Mouse (Mus musculus) liver, embryonic 13.5 days (tissue): Measurements from ENCODE around the gene Magi2. TPM values are rescaled to one million over a fixed set of nuclear protein-coding genes. Genes with fewer than 3 reads are reported as not detected.

ENCODE experiments used
- ATAC-seq: fragments of 200-750 bp; cut with Nextera tagmentation; 2 replicates; pipeline ENCODE4 v1.8.0; 2017; ENCODE audit warnings: low read depth, mild to moderate bottlenecking, moderate number of reproducible peaks, moderate library complexity
- DNase-seq: peaks from one replicate; pipeline ENCODE4 v3.0.0; 2022
- H3K27ac ChIP-seq: fragments of 300-500 bp; sonication (generic); 2 replicates; pipeline ENCODE4 v1.5.1; 2015; ENCODE audit warnings: moderate library complexity, mild to moderate bottlenecking, inconsistent platforms
- H3K27me3 ChIP-seq: fragments of 300-500 bp; sonication (generic); 2 replicates; pipeline ENCODE4 v1.6.1; 2015; ENCODE audit warnings: mild to moderate bottlenecking, inconsistent platforms
- H3K36me3 ChIP-seq: fragments of 300-500 bp; sonication (generic); 2 replicates; pipeline ENCODE4 v1.6.1; 2015; ENCODE audit warnings: mild to moderate bottlenecking, inconsistent platforms
- H3K4me1 ChIP-seq: fragments of 300-500 bp; sonication (generic); replicated peaks from 2 replicates; pipeline ENCODE4 v1.6.1; 2015; ENCODE audit warnings: inconsistent platforms
- H3K4me2 ChIP-seq: fragments of 300-500 bp; sonication (generic); 2 replicates; pipeline ENCODE4 v1.6.1; 2015; ENCODE audit warnings: inconsistent platforms, mild to moderate bottlenecking, moderate library complexity
- H3K4me3 ChIP-seq: fragments of 300-500 bp; sonication (generic); replicated peaks from 2 replicates; pipeline ENCODE4 v1.5.1; 2015; ENCODE audit warnings: mild to moderate bottlenecking, inconsistent platforms
- H3K9ac ChIP-seq: fragments of 300-500 bp; sonication (generic); 2 replicates; pipeline ENCODE4 v1.6.1; 2015; ENCODE audit warnings: mild to moderate bottlenecking, inconsistent platforms
- H3K9me3 ChIP-seq: fragments of 300-500 bp; sonication (generic); replicated peaks from 2 replicates; pipeline ENCODE4 v1.6.1; 2016; ENCODE audit warnings: inconsistent platforms
- WGBS: fragments of 180-500 bp; shearing (Covaris S2); methylation state at CpG from one replicate; pipeline ENCODE4 v1.1.7; 2015; ENCODE audit not compliant: insufficient replicate concordance; 5-methylcytosine and 5-hydroxymethylcytosine counted together
- polyA plus RNA-seq: library from polyadenylated mRNA; unstranded; fragments of >200 nt; fragmentation: Nextera tagmentation; extraction: Ambion mirVana; gene quantifications from 2 replicates; pipeline ENCODE4 v1.2.1, GENCODE M21; 2015

Gene Magi2
- polyA plus RNA-seq, 1 experiment from 2014 or later: 0.28 TPM

DNA sequence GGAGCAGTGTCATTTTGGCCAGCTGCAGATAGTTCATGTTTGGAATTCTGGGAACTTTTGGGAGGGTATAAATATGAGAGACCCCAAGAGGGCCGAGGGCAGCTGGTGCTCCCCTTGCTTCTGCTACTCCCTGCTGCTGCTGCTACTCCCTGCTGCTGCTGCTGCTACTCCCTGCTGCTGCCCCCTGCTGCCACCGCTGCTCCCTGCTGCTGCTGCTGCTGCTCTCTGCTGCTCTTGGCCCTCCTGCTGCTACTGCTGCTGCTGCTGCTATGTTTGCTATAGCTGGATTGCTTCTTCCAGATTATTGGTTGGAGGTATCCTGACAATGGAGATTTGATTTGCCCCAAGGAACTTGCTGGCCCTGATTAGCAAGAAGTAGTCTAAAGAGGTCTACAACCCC, 1512.0 kb downstream of the Magi2 start:
- no peaks in the 10 kb centered on the region for H3K9me3 ChIP-seq
- no peak for ATAC-seq

DNA sequence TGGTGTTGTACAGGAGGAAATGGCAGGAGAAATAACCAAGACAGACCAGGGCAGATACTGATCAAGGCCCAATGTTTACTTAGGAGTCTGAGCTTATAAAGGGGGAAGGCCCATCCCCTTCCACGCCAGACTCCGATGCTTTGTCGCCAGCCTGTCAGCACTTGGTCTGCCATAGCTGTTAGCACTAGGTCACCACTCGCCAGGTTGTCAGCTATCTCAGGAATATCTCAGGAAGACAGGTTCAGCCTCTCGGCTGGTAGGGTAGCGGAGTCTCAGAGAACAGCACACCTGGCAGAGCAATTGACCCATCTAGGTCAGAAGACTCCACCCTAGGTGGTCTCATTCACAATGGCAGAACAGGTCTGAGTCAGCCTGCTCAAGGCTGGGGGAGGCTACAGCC, 1514.4 kb downstream of the Magi2 start:
- no peaks in the 10 kb centered on the region for H3K36me3 ChIP-seq
- no peak overlapping the region for H3K4me3 ChIP-seq
- H3K27me3 ChIP-seq: no peaks in the 10 kb centered on the region
- ATAC-seq: no peak
- no peak overlapping the region for H3K27ac ChIP-seq
- no peak for DNase-seq
- H3K4me2 ChIP-seq: no peak overlapping the region
- no peaks in the 10 kb centered on the region for H3K4me1 ChIP-seq
- H3K9me3 ChIP-seq: no peaks in the 10 kb centered on the region
- H3K9ac ChIP-seq: no peak overlapping the region
- 72% methylated on average over 6 of the region's 6 CpGs for WGBS

More for the DNA sequence above, 1512.0 kb downstream of the Magi2 start:
- no peak for DNase-seq
- 16% methylated on average over 2 of the region's 2 CpGs for WGBS
- Histone ChIP-seq H3K36me3 (no peaks in the 10 kb centered on the region), H3K4me3 (no peak overlapping the region), H3K9ac (no peak overlapping the region), H3K4me1 (no peaks in the 10 kb centered on the region), H3K27me3 (no peaks in the 10 kb centered on the region), H3K27ac (no peak overlapping the region), H3K4me2 (no peak overlapping the region)

DNA sequence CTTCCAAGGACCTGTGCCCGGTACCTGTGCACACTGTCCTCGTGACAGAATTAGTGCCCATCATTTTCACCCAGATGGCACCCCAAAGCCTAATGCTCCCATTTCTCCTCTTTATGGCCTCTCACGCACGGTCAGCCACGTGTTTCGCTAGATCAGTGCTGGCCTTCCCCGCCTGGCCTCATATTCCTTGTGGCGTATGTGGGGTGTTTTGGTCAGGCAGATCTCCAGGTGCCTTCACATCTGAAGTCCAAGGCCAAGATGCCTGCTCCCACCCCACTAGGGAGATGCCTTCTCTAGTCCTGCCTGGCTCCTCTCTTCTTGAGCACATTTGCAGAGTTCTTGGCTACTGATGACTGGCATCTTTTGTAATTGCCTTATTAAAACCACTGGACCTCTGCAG, 1515.1 kb downstream of the Magi2 start:
- no peaks in the 10 kb centered on the region for H3K4me1 ChIP-seq
- no peak overlapping the region for H3K9ac ChIP-seq
- no peaks in the 10 kb centered on the region for H3K27me3 ChIP-seq
- H3K4me3 ChIP-seq: no peak overlapping the region
- ATAC-seq (no peak), DNase-seq (no peak)
- no peak overlapping the region for H3K27ac ChIP-seq
- no peaks in the 10 kb centered on the region for H3K36me3 ChIP-seq
- no peak overlapping the region for H3K4me2 ChIP-seq
- 83% methylated on average over 8 of the region's 8 CpGs for WGBS
- no peaks in the 10 kb centered on the region for H3K9me3 ChIP-seq

DNA sequence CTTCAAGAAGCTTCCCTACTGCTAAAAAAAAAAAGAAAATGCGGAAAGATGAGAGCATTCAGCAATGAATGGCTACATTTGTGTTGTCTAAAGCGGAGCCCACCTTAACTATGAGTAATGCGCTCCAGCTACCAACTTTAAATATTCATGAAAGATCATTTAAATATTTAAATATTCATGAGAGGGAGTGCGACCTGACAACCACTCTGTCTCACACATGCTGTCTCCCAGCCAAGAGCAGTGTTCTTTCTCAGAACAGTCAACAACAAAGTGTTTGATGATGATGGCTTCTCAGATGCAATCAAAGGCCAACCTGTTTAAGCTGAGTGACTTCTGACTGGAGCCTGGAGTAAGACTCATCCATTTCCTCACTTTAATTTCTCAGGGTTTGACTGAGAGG, 1521.3 kb downstream of the Magi2 start:
- H3K36me3 ChIP-seq: no peaks in the 10 kb centered on the region
- H3K27me3 ChIP-seq: no peaks in the 10 kb centered on the region
- H3K9me3 ChIP-seq: no peaks in the 10 kb centered on the region
- 75% methylated on average over 4 of the region's 4 CpGs for whole genome bisulfite sequencing
- H3K4me2 ChIP-seq: no peak overlapping the region
- H3K9ac ChIP-seq: no peak overlapping the region
- no peak for ATAC-seq
- no peaks in the 10 kb centered on the region for H3K4me1 ChIP-seq
- no peak overlapping the region for H3K27ac ChIP-seq
- DNase-seq: no peak
- no peak overlapping the region for H3K4me3 ChIP-seq

DNA sequence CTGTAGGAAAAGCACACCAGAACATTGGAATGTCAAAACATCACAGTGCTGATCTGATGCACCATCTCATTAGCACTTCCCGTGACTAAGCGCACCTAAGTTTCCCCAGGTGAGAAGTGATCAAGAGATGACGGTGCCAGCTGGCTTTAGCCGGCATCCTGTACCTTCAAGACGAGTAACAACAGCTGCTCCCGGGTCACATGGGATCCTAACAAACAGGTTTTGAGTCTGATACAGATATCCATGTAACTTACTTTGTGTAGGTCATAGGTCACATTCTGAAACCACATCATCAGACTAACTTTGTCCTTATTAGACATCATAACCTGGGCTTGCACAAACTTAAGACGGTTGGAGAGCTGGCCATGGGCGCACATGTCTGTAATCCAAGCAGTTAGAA, 1522.0 kb downstream of the Magi2 start:
- no peaks in the 10 kb centered on the region for H3K9me3 ChIP-seq
- ATAC-seq: no peak
- H3K9ac ChIP-seq: no peak overlapping the region
- H3K4me1 ChIP-seq: no peaks in the 10 kb centered on the region
- DNase-seq: no peak
- H3K4me2 ChIP-seq: no peak overlapping the region
- H3K36me3 ChIP-seq: no peaks in the 10 kb centered on the region
- no peak overlapping the region for H3K4me3 ChIP-seq
- WGBS: 79% methylated on average over 8 of the region's 8 CpGs
- H3K27ac ChIP-seq: no peak overlapping the region
- H3K27me3 ChIP-seq: no peaks in the 10 kb centered on the region

DNA sequence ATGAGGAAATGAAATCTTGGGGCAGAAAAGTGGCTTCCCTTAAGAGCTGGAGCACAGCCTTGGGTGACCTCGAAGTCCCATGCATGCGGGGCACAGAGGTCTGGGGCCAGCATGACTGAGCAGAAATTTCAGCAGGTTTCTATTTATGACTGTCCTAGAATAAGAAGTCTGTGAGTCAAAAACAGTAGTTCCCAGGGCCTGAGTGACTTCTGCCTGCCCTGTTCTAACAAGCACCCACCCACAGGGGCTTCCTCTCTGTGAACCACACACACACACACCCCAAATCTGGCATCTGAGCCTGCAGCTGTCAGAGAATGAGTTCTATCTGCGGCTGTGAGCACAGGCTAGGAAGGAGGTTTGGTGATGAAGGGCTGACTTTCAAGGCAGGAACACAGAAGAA, 1522.7 kb downstream of the Magi2 start:
- no peaks in the 10 kb centered on the region for H3K27me3 ChIP-seq
- ATAC-seq: no peak
- H3K4me1 ChIP-seq: no peaks in the 10 kb centered on the region
- no peak for DNase-seq
- WGBS: 22% methylated on average over 3 of the region's 3 CpGs
- H3K27ac ChIP-seq: no peak overlapping the region
- H3K9me3 ChIP-seq: no peaks in the 10 kb centered on the region
- no peak overlapping the region for H3K4me2 ChIP-seq
- H3K36me3 ChIP-seq: no peaks in the 10 kb centered on the region
- no peak overlapping the region for H3K9ac ChIP-seq
- H3K4me3 ChIP-seq: no peak overlapping the region

DNA sequence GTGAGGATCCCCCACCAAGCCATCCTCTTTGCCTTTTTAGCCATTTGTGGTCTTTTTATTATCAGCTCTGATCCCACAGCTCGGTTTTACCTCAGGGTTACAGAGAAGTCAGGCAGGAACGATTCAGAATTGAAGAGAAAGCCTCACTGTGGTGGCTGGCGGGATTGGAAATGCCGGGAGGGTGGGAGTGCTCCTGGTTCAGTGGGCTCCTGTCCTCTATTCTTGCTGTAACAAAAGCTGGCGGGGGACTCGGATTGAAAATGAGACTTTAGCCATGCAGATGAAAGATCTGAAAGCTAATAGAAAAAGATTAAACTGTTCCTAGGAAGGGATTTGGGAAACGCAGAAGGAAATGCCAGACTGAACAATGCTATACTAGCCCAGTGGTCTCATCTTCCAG, 1524.2 kb downstream of the Magi2 start:
- Histone ChIP-seq H3K36me3 (no peaks in the 10 kb centered on the region), H3K4me2 (no peak overlapping the region), H3K9ac (no peak overlapping the region), H3K27ac (no peak overlapping the region), H3K4me3 (no peak overlapping the region), H3K27me3 (no peaks in the 10 kb centered on the region), H3K9me3 (no peaks in the 10 kb centered on the region), H3K4me1 (no peaks in the 10 kb centered on the region)
- DNase-seq (no peak), ATAC-seq (no peak)
- WGBS: 65% methylated on average over 7 of the region's 7 CpGs

DNA sequence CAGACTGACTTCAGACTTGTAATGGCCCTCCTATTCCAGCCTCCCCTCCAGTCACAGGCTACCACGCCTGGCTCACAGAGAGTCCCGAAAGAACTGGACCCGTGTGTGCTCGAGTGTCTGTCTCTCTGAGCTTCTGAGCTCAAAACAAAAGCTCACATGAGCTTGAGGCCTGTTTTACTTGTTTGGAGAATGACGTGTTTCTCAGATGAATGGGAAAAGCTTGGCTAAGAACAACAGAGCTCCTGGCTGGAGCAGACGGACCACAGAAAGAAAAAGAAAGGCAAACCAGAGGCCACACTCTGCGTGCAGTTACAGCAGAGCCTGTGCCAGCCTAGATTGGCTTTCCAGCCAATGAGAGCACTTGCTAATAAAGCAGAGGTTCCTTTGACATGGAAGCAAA, 1524.9 kb downstream of the Magi2 start:
- ATAC-seq (no peak), DNase-seq (no peak)
- Histone ChIP-seq H3K4me3 (no peak overlapping the region), H3K27me3 (no peaks in the 10 kb centered on the region), H3K4me2 (no peak overlapping the region), H3K27ac (no peak overlapping the region), H3K9ac (no peak overlapping the region), H3K36me3 (no peaks in the 10 kb centered on the region), H3K9me3 (no peaks in the 10 kb centered on the region), H3K4me1 (no peaks in the 10 kb centered on the region)
- WGBS: 70% methylated on average over 7 of the region's 7 CpGs

DNA sequence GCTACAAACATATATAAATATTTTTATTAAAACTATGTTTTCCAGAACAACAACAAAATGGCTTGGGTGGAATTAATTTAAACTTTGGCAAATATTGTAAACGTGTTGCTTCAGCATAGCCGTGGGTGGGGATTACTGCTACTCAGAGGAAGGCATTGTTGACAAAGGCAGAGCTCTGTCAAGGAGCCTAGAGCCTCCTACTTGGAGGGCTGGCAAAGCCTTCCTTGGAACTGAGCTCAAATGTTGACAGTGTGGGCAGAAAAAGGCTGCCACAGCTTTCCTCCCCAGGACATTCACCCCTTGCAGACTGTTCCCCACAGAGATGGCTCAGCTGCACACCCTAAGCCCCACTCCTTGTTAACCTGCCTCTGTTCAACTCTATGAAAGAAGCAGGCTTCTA, 1526.3 kb downstream of the Magi2 start:
- no peak overlapping the region for H3K27ac ChIP-seq
- ATAC-seq (no peak), DNase-seq (no peak)
- no peak overlapping the region for H3K4me2 ChIP-seq
- no peaks in the 10 kb centered on the region for H3K4me1 ChIP-seq
- H3K4me3 ChIP-seq: no peak overlapping the region
- H3K27me3 ChIP-seq: no peaks in the 10 kb centered on the region
- no peaks in the 10 kb centered on the region for H3K9me3 ChIP-seq
- WGBS: 50% methylated on average over 2 of the region's 2 CpGs
- no peak overlapping the region for H3K9ac ChIP-seq
- no peaks in the 10 kb centered on the region for H3K36me3 ChIP-seq

DNA sequence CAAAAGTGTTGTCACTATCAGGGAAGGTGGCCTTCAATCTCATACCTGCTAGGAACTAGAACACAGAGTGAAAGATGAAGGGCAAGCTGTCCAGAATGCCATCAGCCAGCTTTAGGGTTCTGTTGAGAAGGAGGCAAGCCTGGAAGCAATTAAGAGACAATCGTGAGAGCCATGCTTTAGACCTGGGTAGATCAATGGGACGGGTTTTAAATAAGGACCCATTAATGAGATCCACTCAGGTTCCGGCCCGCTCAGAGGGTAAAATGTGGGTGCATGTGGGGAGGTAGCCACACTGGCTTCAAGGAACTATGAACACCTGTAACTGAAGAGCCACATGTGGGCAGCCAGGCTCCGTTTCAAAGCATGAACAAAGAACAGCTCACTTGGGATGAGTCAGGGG, 1527.1 kb downstream of the Magi2 start:
- 0 out of 2 replicates have a peak, but pooled peaks cover 6% of the 10 kb centered on the region for H3K36me3 ChIP-seq
- H3K27me3 ChIP-seq: no peaks in the 10 kb centered on the region
- H3K4me1 ChIP-seq: no peaks in the 10 kb centered on the region
- H3K9ac ChIP-seq: no peak overlapping the region
- H3K4me3 ChIP-seq: no peak overlapping the region
- H3K4me2 ChIP-seq: no peak overlapping the region
- ATAC-seq (no peak), DNase-seq (no peak)
- 71% methylated on average over 5 of the region's 5 CpGs for WGBS
- no peaks in the 10 kb centered on the region for H3K9me3 ChIP-seq
- no peak overlapping the region for H3K27ac ChIP-seq
